Mouse (Mus musculus) heart, adult 8-10 months (tissue): ENCODE results near the gene Tbc1d12. TPM values are rescaled to one million over a fixed set of nuclear protein-coding genes. Genes with fewer than 3 reads are reported as not detected.
A peak's percentile ranks its signal among the peaks of the same experiment; 100 is the strongest.
"Not testable (repeated sequence)": the region's sequence is repeated elsewhere in the genome, so short reads cannot be mapped to it uniquely, and the experiment has no call there.

Source experiments
- DNase-seq: peaks from one replicate; pipeline ENCODE4 v3.0.0; 2022; ENCODE audit warnings: low spot score
- total RNA-seq, 4 experiments: library from RNA; stranded (reverse); gene quantifications; 2 replicates each; pipeline ENCODE4 v1.2.4; 2022

Gene Tbc1d12
- total RNA-seq = 1 to 10 TPM; 5.5 to 6.7 (median 6.3) TPM

DNA sequence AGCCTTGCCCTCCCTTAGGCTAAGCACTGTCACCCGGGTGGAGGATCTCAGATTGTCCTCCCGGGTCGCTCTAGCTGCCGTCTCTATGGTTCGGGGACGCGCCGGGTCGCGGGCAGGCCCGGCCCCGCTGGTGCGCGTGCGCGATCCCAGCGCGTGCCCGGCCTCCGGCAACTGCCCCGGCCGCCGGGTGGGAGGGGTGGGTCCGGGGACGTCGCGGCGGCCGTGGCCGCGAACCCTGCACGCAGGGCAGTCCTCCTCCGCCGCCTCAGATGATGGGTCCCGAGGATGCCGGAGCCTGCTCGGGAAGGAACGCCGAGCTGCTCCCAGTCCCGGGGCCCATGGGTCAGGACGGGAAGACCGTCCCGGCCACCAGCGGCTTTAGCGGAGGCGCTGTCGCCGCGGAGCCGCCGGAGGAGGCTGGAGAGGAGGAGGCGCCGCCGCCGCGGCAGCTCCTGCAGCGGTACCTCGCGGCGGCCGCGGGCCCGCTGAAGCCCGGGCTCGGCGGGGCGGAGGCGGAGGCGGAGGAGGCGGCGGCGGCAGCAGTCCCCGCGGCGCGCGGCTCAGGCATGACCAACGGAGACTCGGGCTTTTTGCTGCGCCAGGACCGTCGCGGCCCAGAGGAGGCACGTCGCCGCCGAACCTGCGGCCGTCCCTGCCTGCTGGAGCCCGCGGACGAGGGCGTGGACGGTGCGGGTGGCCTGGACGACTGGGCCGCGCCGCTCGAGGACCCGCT lies at the start of gene Tbc1d12:
Gene Tbc1d12 (plus strand): TSS at position 142 of the 733 bp plus-strand sequence.
- DNase-seq = peak; percentile 92

DNA sequence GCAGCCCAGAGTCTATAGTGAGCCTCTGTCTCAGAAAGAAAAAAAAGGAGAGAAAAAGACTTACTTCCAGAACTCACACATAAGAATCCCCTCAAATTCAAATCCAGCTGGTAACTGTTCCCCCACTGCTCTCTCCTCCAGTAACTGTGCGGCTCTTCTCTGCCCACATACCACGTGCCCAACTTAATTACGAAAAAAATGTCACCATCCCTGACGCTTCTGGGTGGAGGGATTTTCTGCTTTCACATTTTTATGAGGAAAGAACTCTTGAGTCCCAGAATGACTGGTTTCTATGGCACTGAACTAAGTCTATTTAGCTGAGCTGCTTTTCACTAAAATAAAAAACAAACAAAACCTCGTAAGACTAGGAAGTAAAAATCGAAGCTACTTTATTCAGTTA lies 48.6 kb upstream of the Tbc1d12 start:
- DNase-seq = no peak

DNA sequence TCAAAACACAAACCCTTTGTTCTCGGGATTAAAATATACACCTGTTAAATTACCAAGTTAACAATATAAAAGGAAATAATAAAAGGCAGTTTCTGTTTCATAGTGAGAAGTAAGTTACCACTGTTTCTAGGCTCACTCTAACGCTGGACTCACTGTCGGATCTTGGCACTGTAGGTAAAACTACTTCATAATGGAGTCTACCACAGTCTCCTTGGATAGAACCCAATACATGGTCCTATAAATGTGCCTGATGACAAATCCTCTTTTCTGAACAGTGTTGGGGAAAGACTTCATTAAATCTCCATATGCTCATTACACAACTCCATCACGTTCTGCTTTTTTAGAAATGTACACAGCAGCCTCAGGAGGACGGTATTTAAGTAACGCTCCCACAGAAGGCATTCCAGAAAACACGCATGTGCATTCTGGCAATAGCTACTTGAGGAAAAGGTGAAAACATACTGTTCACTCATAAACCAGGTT lies 42.8 kb upstream of the Tbc1d12 start:
- no peak for DNase-seq

GRCm38 (mm10) chr19:38796546-38796945 lies 39.8 kb upstream of the Tbc1d12 start:
- no peak for DNase-seq

- no peak for DNase-seq
Observed at GRCm38 (mm10) chr19:38798291-38798690, 38.1 kb upstream of the Tbc1d12 start.

DNA sequence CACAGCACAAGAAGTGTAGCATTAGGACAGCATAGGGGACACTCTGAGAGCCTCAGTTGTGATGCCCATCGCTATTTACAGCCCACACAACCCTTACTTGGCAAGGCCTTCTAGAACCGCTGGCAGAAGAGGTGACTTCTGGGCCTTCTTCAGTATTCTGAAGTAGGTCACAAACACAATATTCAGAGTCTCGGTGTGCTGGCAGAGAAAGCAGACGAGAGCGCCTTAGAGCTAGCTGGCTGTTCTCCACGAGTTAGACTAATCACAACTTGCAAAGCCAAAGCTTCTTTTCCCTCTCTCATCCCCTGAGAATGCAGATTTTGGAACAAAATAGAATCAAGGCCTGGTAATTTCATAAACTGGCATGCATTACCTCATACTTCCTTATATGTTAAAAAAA lies 37.6 kb upstream of the Tbc1d12 start:
- DNase-seq = peak; percentile 17

DNA sequence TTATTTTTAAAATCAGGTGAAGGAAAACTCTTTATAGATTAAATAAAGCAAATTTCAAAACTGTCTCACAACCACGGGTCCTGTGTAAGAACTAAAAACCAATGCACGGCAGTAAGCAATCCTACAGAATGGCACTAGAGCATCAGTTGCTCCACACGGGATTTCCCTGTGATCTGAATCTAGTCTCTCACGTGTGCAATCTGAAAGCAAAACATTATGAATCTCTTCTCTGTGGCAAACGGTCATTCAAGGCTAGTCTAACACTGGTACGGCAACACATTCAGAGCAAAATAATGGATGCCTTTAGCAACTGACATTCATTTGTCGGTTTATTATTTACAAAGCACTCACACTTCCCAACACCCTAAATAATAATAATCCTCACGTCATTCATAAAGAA lies 18.2 kb upstream of the Tbc1d12 start:
- no peak for DNase-seq

DNA sequence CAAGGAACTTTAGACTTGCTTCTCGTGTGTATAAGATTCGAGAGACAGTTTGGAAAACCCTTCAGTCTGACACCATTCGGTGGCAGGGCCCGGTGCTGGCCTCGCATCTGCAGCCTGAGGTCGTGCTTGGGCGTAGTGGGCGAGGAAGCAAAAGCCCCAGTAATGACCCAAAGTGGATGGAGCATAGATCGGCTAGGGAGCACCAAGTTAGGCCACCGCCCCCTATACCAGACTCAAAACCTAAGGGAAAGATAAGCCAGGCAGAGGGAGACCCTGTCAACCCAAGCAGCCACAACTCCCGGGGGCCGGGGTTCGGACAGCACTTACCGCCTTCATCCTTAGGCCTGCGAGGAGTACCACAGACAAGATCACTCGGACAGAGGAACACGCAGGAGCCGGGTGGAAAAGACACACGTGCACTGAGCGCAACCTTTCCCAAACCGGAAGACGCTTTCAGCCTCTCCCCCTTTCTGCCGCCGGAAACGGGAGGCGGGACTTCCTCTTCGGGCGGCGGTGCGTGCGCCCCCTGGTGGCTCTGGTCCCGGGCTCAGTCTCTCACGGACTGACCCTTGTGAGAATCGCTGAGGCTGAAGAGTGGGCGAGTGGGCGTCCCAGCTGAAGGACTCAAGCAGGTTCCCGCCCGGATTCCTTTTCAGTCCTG lies 17.5 kb upstream of the Tbc1d12 start, which contains the start of gene Noc3l:
Gene Noc3l (minus strand): TSS at position 472 of the 661 bp plus-strand sequence.
- DNase-seq = peak; percentile 93

- DNase-seq = no peak
Observed at GRCm38 (mm10) chr19:38819427-38819802, 17.0 kb upstream of the Tbc1d12 start.

DNA sequence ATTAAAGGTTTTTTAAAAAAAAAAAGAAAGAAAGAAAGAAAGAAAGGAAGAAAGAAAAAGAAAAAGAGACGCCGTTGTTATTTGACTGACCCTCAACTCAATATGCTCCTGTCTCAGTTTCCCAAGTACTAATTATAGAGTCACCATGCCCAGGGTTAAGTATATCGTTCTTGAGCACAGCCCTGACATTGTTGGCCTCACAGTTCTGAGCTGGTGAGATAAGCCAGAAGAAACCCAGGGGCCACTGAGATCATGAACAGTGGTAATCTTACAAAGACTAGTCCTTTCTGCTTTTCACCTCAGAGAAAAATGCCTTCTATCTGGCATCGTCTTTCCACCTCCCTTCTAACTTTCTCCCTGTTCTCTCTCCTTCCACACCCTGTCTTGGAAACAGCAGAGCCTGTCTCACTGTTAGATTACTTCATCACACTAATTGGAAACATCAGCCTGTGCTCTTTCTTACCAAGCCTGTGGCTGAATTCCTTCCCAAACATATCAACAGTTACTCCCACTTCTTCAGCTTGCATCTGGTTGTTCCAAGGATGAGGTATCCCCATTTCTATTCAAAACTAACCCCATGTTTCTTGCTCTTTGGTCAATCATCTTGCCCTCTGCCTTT lies 16.1 kb upstream of the Tbc1d12 start:
- DNase-seq = no peak

DNA sequence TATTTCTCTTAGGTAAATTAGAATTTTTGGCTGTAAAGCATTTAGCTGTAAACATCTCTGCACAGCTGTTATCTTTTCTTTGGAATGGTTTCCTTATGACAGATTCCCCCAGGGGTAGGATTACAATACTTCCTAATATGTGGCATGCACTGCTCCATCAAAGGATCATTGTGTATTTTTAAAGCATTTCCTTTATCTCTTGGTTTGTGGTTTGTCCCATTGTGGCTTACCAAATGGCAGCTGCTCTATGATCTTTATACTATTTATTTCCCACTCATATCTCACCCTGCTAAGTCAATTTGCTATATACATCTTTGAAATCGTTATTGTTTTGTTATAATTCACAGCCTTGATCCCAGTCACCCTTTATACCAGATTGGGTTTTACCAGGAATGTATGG lies 3.2 kb upstream of the Tbc1d12 start:
- no peak for DNase-seq

- DNase-seq = no peak
Observed at GRCm38 (mm10) chr19:38836084-38836437, 318 bp upstream of the Tbc1d12 start.

DNA sequence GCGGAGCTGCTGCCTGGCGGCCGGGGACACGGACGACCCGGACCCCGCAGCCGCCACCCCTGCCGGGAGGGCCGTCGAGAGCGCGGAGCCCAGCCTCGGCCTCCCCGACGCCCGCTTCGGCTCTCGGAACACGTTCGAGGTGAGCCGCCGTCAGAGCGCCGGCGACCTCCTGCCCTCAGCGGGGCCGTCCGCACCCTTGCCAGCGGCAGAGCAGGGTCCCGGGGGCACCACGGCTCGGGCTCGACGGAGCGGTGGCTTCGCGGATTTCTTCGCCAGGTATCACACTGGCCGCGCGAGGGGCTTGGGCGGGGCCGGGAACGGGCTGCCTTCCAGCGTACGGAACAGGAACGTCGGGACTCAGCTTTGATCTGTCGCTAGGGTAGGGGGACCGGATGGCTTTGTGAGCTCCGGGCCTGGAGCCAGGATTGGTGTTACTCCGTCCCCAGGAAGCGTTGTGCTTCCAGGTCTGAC lies 827 bp downstream of the Tbc1d12 start:
- DNase-seq = peak; percentile 63

- no peak for DNase-seq
Observed at GRCm38 (mm10) chr19:38844817-38845216, 8.4 kb downstream of the Tbc1d12 start.

DNA sequence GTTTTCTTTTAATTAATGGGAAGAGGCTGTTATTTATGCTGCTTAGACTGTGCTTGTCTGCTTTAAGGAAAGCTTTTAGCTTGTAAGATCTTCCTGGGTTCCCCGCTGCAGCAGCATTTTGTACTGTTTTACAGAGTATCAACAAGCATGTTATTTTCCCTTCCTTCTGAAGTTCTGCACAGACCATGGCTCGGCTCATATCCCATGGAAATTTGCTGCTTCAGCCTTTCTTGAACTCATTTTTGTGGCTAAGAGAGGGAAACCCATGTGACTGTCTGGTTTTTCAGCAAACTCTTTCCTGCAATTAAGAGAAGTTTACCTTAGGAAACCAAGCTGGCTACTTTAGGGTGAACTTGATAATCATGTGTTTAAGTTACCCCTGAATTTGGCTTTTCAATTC lies 10.0 kb downstream of the Tbc1d12 start:
- no peak for DNase-seq

GRCm38 (mm10) chr19:38858224-38858623 lies 21.8 kb downstream of the Tbc1d12 start:
- no peak for DNase-seq

GRCm38 (mm10) chr19:38862523-38862922 lies 26.1 kb downstream of the Tbc1d12 start:
- DNase-seq = no peak

DNA sequence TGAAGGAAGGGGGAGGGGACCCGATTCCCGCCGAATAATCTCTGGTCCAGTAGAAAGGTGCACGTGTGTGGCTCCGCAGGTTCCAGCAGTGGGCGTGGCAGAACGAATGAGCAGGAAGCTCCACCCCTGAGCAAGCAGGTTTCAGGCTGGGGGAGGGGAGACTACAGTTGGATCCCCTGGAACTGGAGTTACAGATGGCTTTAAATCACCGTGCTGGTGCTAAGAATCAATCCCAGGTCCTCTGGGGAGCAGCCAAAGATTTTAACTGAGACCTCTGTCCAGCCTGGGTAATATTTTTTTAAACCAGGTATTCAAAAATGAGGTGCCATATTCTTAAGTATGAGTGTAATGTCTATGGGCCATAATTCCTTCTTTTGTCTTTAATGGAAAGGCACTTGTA lies 38.4 kb downstream of the Tbc1d12 start:
- DNase-seq = not testable (repeated sequence)

DNA sequence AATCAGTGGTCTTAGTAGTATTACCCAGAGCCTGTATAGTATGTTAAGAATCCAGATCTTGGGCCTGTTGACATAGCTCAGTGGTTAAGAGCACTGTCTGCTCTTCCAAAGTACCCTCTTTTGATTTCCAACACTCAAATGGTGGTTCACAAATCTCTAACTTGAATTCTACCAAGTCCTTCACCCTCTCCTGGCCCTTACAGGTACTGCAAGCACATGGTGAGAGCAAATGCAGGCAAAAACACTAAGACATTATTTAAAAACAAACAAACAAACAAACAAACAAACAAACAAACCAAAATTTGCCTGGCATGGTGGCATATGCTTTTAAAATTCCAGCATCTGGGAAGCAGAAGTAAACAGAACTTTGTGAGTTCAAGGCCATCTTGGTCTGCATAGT lies 43.9 kb downstream of the Tbc1d12 start:
- no peak for DNase-seq

DNA sequence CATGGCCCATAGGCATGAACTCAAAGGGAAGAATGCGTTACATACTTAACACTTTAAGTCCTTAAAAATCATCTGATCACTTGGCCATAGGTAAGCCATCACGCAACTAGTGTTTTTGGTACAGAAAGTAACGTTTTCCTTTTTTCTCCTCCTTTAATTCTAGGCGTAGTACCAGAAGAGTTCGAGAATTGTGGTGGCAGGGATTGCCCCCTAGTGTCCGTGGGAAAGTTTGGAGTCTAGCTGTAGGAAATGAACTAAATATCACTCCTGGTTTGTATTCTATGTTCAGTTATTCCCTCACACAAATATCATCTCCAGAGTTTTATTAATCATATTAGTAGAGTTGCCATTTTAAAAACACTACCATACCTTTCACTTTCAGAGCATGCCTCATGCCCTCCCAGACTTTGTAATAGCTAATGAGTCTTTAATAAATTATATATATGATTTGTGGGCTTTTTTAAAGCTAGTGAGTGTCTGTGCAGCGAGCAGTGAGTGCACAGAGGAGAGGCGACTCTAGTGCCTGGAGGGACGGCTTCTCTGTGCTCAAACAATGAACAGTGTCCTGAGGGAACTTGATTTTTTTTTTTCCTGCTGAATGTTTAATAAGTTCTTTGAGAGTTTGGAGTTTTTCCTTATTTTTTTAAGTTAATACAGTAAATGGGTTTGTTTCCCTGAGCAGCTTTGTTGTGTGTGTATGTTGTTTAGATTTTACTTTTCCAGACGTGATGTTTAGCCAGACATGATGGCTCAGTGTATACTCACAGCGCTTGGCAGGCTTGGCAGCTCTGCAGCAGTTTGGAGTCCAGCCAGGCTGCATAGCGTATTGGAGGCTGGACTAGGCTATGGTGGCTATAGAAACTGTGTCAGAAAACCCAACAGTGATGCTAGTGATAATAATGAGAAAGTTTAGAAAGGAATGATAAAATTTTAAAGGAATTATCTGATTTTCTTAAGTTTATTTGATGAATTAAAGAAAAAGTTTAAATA lies 65.1 kb downstream of the Tbc1d12 start:
- no peak for DNase-seq

DNA sequence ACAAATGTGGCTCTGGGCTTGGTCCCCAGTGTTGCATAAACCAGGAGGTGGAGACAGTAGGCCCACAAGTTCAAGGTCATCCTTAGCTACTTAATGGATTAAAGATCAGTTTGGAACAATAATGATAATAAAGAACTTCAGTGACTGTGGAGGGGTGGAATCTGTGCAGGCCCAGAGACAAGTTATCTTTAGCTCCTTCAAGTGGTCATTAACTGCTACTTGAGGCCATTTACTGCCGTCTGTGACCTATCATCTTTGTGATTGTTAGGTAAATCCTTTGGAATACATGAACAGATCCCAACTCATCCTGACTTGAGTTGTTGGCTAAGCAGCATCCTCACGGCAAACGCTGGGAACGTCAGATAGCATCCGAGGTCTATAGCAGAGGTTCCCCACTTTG lies 66.1 kb downstream of the Tbc1d12 start:
- DNase-seq = no peak
